Mouse (Mus musculus) erythroblast, embryonic 14.5 days (primary cell): ENCODE measurements around the gene Eif4enif1. TPM values are rescaled to one million over a fixed set of nuclear protein-coding genes. Genes with fewer than 3 reads are reported as not detected.
A peak's percentile ranks its signal among the peaks of the same experiment; 100 is the strongest.

ENCODE experiments used
- H3K27me3 ChIP-seq: 2 replicates; pipeline ENCODE4 v1.6.1; 2012; ENCODE audit warnings: inconsistent platforms; ENCODE audit not compliant: control insufficient read depth
- H3K36me3 ChIP-seq: 2 replicates; pipeline ENCODE4 v1.6.1; 2012; ENCODE audit warnings: mild to moderate bottlenecking, inconsistent platforms; ENCODE audit not compliant: control insufficient read depth
- H3K4me1 ChIP-seq: 2 replicates; pipeline ENCODE4 v1.6.1; 2012; ENCODE audit warnings: inconsistent platforms; ENCODE audit not compliant: control insufficient read depth
- H3K4me3 ChIP-seq: replicated peaks from 2 replicates; pipeline ENCODE3; 2012; ENCODE audit warnings: moderate library complexity, mild to moderate bottlenecking, inconsistent platforms
- H3K9me3 ChIP-seq: 2 replicates; pipeline ENCODE4 v1.6.1; 2012; ENCODE audit warnings: low read length, inconsistent platforms, mixed read lengths; ENCODE audit not compliant: control insufficient read depth
- GATA1 ChIP-seq: IDR thresholded peaks from 2 replicates; pipeline ENCODE4 v1.6.1; 2012; ENCODE audit warnings: low read length, inconsistent platforms, mixed read lengths
- TAL1 ChIP-seq: IDR thresholded peaks from 3 replicates; pipeline ENCODE4 v1.6.1; 2012; ENCODE audit warnings: low read length, inconsistent platforms, mixed read lengths
- polyA plus RNA-seq: library from polyadenylated mRNA; stranded (reverse); fragments of >175 nt; gene quantifications from 2 replicates; pipeline ENCODE4 v1.2.3, GENCODE M21; 2012

Eif4enif1 gene
- polyA plus RNA-seq, 1 experiment, result 7.0 TPM

GRCm38 (mm10) chr11:3201326-3202230, 614 bp upstream of the Eif4enif1 start:
- no peak for TF ChIP-seq GATA1
- TF ChIP-seq TAL1, result no peak
- peak overlapping the region; percentile 60 for H3K4me3 ChIP-seq
- H3K4me1 ChIP-seq, result peaks cover 21% of the 10 kb centered on the region
- H3K36me3 ChIP-seq, result peaks cover 25% of the 10 kb centered on the region
- no peaks in the 10 kb centered on the region for H3K9me3 ChIP-seq
- H3K27me3 ChIP-seq, result no peaks in the 10 kb centered on the region

- H3K4me1 ChIP-seq, result peaks cover 28% of the 10 kb centered on the region
- TF ChIP-seq TAL1 (no peak), GATA1 (no peak)
- peak overlapping the region; percentile 60 for H3K4me3 ChIP-seq
- peaks cover 38% of the 10 kb centered on the region for H3K36me3 ChIP-seq
- H3K27me3 ChIP-seq, result no peaks in the 10 kb centered on the region
- no peaks in the 10 kb centered on the region for H3K9me3 ChIP-seq
These were observed 719 bp downstream of the Eif4enif1 start for GRCm38 (mm10) chr11:3202781-3203441.

DNA sequence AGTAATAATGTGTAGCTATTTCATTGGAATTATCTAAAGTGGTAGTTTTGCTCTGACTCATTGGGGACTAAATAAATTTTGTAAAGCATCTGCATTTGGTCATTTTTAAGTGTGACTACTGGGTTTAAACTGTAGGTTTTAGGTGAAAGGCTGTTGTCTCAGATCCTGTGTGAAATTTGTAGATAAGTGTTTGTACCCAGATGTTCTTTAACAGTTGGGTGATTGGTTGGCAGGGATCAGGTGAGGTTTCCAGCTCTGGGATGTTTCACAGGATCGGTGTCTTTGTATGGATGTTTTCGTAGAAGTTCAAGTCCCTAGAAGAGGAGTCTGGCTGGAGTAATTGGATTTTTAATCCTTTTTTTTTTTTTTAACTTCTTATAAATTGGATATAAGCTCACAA, 1.6 kb downstream of the Eif4enif1 start:
- TF ChIP-seq TAL1 (no peak), GATA1 (no peak)
- Histone ChIP-seq H3K27me3 (no peaks in the 10 kb centered on the region), H3K9me3 (no peaks in the 10 kb centered on the region), H3K4me3 (peak overlapping the region; percentile 60), H3K4me1 (peaks cover 28% of the 10 kb centered on the region), H3K36me3 (peaks cover 46% of the 10 kb centered on the region)

GRCm38 (mm10) chr11:3205207-3205606, 3.0 kb downstream of the Eif4enif1 start:
- no peaks in the 10 kb centered on the region for H3K27me3 ChIP-seq
- peaks cover 60% of the 10 kb centered on the region for H3K36me3 ChIP-seq
- TF ChIP-seq GATA1 (no peak), TAL1 (no peak)
- H3K9me3 ChIP-seq, result no peaks in the 10 kb centered on the region
- peaks cover 28% of the 10 kb centered on the region for H3K4me1 ChIP-seq
- peak overlapping the region; percentile 60 for H3K4me3 ChIP-seq

DNA sequence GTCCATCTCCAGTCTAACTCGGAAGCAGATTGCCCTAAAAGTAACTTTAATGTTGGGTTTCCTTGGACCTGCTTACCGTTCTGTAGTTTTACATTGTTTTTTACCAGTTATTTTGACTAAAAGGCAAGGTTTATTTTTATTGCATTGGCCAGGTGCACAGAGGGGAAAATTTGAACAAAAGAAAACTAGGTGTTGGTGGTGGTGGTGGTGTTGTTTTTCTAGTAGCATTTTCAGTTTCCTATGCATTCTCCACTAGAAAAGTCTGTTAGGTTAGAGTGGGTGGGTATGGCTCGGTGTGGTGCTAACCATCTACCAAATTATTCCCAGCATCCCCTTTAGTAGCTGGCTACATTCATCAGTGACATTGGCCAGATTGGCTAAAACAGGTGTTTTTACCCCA, 4.6 kb downstream of the Eif4enif1 start:
- Histone ChIP-seq H3K27me3 (no peaks in the 10 kb centered on the region), H3K4me1 (peaks cover 28% of the 10 kb centered on the region), H3K9me3 (no peaks in the 10 kb centered on the region), H3K4me3 (no peak overlapping the region), H3K36me3 (peaks cover 75% of the 10 kb centered on the region)
- TF ChIP-seq GATA1 (no peak), TAL1 (no peak)

DNA sequence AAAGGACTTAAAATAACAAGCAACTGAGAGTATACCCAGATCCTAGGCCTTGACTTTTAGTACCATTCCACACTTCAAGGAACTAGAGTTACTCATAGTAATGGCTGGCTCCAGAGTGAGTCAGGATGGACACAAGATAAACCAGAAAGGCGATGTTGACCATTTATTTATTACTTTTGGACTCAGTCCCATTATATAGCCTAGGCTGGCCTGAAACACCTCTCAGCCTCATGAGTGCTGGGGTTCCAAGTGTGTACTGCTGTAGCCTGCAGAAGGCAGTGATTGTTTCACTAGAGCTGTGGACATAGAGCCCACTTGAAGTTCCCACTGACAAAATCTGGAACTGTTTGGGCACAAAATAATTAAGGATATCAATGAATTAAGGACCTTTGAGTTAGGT, 10.3 kb downstream of the Eif4enif1 start:
- Histone ChIP-seq H3K4me3 (no peak overlapping the region), H3K36me3 (peaks cover 95% of the 10 kb centered on the region), H3K27me3 (no peaks in the 10 kb centered on the region), H3K4me1 (no peaks in the 10 kb centered on the region; the same call in 1 of the 2 replicates), H3K9me3 (no peaks in the 10 kb centered on the region)
- TF ChIP-seq GATA1, result no peak
- TF ChIP-seq TAL1, result no peak

GRCm38 (mm10) chr11:3223105-3223504, 20.9 kb downstream of the Eif4enif1 start:
- H3K36me3 ChIP-seq, result peaks cover 96% of the 10 kb centered on the region
- no peak overlapping the region for H3K4me3 ChIP-seq
- H3K9me3 ChIP-seq, result no peaks in the 10 kb centered on the region
- H3K4me1 ChIP-seq, result no peaks in the 10 kb centered on the region
- no peaks in the 10 kb centered on the region for H3K27me3 ChIP-seq
- TF ChIP-seq GATA1 (no peak), TAL1 (no peak)

DNA sequence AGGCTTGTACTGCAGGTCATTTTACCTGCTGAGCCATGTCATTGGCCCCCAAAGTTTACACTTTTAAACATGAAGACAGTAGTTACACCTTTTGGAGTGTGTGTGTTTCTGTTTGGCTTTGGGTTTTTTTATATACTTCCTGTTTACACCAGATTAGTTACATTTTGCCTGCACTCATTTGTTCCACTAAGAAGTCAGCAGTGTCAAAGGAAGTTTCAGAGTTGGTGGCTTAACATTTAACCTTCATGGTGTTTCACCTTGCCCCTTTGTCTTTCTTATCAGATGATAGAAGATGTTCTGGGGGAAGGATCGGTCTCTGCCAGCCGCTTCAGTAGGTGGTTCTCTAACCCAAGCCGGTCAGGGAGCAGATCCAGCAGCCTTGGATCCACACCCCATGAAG, 24.9 kb downstream of the Eif4enif1 start:
- peaks cover 96% of the 10 kb centered on the region for H3K36me3 ChIP-seq
- no peaks in the 10 kb centered on the region for H3K27me3 ChIP-seq
- no peak overlapping the region for H3K4me3 ChIP-seq
- no peaks in the 10 kb centered on the region for H3K9me3 ChIP-seq
- H3K4me1 ChIP-seq, result no peaks in the 10 kb centered on the region
- TF ChIP-seq TAL1 (no peak), GATA1 (no peak)

DNA sequence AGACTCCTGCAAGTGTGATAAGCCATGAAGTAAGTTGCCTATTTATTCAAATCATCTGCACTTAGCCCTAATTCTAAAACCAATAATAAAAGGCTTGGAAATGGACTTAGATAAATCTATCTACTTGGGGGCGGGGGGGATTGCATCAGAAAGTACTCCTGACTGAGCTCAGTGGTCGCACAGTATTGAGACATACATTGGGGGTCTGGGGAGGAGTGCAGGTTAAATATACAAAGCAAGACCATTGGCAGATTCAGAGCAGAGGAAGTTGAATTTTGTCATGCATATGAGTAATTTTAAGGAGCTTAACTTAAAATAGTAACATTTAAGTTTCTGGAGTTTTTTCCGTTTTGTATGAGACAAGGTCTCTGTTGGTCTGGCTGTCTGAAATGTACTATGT, 30.1 kb downstream of the Eif4enif1 start:
- Histone ChIP-seq H3K4me3 (no peak overlapping the region), H3K4me1 (no peaks in the 10 kb centered on the region), H3K36me3 (peaks cover 93% of the 10 kb centered on the region), H3K9me3 (no peaks in the 10 kb centered on the region), H3K27me3 (no peaks in the 10 kb centered on the region)
- no peak for TF ChIP-seq GATA1
- TF ChIP-seq TAL1, result no peak
